Mouse (Mus musculus) brain, embryonic 14.5 days (tissue): Measurements from ENCODE around the gene Atp2a1. TPM values are rescaled to one million over a fixed set of nuclear protein-coding genes. Genes with fewer than 3 reads are reported as not detected.

Experiments used
- DNase-seq: peaks from one replicate; pipeline ENCODE4 v3.0.0-alpha.2; 2011; ENCODE audit warnings: low read depth
- CTCF ChIP-seq: fragments of 200-500 bp; IDR thresholded peaks from 2 replicates; pipeline ENCODE4 v1.5.1; 2012; ENCODE audit warnings: inconsistent platforms, mild to moderate bottlenecking, moderate library complexity, borderline replicate concordance; ENCODE audit not compliant: insufficient read depth, insufficient read length; ENCODE audit errors: extremely low read depth
- POLR2A ChIP-seq: fragments of 200-500 bp; IDR thresholded peaks from 2 replicates; pipeline ENCODE4 v1.6.1; 2012; ENCODE audit warnings: mild to moderate bottlenecking, inconsistent platforms, borderline replicate concordance; ENCODE audit not compliant: poor library complexity, insufficient read depth, insufficient read length, severe bottlenecking; ENCODE audit errors: extremely low read depth
- polyA plus RNA-seq: library from polyadenylated mRNA; depleted of rRNA; stranded (reverse); fragments of >200 nt; gene quantifications from 2 replicates; pipeline ENCODE4 v1.2.3, GENCODE M21; 2012

Atp2a1 gene
- polyA plus RNA-seq, 1 experiment, result 1.3 TPM

DNA sequence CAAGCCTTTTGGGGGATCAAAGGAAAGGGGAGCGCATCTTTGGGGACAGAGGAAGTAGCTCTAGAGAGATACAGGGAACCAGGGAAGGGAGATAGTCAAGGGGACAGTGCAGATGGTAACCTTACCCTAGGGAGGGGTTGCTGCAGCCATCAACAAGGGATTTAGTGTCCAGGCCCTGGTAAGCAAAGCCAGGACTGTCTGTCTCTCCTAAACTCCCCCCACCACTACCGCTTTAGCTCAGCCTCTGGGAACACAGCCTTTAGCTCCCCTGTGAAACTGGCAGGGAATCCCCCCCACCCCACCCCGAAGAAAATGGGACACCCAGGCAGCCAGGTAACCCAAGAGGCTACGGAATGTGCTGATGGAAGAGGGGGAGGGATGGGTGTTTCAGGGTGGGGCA is 639 bp upstream of the Atp2a1 start:
- TF ChIP-seq POLR2A (no peak), CTCF (no peak)
- DNase-seq, result no peak

DNA sequence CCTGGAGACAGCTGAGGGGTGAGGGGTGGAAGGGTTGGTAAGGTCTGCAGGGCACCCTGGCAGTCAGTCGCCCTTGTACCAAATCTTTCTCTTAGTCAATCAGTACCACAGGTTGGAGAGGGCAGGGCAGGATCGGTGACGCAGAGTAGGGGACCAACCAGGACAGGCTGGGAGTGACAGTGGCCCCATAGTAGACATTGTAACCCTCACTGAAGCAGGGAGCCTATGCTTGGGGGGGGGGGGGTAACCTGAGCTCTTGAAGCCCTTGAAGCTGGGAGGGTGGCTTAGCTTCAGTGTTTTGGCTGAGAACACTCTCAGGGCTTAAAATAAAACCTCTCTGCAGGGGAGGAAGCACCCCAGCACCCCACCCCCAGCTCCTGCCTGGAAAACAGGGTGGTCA is 1.3 kb downstream of the Atp2a1 start:
- DNase-seq, result no peak
- TF ChIP-seq POLR2A (no peak), CTCF (no peak)

DNA sequence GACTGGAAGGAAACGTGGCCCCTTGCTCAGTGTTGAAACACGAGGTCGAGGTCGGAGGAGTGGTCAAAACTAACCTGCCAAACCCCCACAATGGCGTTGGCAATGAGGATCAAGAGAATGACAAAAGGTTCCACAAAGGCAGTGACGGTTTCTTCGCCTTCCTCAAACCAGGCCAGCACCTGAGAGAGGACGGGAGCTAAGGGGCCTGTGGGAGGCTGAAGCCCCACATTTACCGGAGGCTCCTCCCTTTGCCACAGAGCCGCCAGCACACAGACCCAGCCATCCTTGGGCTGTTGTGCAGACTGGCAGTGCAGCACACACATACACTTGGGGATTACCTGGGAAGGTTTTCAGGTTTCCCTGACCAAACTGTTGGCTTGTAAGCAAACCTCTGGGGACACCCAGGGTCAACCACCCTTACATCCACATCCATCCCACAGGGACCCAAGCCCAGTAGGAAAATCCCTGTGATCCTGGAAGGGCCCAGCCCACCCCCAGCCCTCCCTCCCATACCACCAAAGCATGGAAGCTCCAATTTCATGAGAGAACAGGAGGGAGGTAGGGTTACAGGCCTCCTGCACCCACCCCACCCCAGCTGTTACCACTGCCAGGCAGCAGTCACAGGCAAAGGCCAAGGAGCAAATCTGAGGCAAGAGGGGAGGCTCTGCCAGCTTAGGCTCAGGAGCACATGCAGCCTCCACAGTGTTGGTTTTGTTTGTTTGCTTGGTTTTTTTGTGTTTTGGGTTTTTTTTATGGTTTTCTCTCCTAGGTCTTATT is 2.1 kb downstream of the Atp2a1 start:
- DNase-seq, result no peak

DNA sequence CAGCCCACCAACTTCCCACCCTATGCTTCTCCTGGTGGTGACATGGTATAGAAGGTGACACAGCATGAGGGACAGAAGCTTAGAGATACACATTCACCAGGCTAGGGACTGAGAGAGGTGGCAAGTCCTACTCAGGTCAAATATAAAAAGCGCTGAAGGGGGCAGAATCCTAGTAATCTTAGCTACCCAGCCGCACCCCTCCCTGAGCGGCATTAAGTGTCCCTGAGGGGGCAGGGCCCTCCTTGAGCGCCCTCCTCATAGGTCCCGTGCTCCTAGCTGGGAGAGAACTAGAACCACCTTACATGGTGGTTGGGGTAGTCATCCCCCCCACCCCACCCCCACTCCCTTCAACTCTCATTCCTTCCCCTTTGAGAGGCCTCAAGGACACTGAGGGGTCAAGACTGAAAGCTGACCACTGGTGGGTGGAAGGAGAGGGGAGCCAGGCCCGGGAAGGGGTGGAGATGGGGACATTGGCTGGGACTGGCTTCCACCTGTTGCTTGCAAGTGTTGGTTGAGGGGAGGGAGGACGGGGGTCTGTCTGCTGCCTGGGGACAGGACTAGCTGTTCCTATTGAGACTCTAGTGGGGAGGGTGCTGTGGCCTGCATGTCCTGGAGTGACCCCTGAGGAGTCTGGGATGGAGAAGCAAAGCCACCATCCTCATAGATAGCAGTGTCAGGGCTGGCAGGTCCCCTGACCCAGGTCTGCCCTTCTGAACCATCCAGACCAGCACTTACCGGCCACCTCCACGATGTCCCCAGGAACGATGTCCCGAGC is 3.9 kb downstream of the Atp2a1 start:
- TF ChIP-seq POLR2A (no peak), CTCF (no peak)
- no peak for DNase-seq

More for the DNA sequence above, 2.1 kb downstream of the Atp2a1 start:
- TF ChIP-seq CTCF (no peak), POLR2A (no peak)

DNA sequence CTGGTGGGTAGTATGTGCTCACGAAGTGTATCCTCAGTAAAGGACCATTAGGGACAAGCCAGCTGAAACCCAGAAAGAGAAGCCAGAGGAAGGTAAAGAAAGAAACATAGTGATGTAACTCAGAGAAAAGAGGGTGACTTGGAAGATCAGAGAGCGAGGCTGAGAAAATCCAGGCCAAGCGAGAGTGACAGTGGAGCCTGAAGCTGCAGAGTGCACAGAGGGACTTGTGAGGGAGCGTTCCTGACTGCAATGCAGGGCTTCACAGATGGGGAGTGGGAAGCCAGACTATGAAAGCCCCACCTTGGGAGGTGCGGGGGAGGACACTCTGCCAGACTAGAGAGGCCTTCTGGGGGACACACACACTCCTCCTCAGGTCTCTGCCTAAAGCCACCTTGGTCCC is 4.7 kb downstream of the Atp2a1 start:
- TF ChIP-seq CTCF, result no peak
- no peak for TF ChIP-seq POLR2A
- no peak for DNase-seq

DNA sequence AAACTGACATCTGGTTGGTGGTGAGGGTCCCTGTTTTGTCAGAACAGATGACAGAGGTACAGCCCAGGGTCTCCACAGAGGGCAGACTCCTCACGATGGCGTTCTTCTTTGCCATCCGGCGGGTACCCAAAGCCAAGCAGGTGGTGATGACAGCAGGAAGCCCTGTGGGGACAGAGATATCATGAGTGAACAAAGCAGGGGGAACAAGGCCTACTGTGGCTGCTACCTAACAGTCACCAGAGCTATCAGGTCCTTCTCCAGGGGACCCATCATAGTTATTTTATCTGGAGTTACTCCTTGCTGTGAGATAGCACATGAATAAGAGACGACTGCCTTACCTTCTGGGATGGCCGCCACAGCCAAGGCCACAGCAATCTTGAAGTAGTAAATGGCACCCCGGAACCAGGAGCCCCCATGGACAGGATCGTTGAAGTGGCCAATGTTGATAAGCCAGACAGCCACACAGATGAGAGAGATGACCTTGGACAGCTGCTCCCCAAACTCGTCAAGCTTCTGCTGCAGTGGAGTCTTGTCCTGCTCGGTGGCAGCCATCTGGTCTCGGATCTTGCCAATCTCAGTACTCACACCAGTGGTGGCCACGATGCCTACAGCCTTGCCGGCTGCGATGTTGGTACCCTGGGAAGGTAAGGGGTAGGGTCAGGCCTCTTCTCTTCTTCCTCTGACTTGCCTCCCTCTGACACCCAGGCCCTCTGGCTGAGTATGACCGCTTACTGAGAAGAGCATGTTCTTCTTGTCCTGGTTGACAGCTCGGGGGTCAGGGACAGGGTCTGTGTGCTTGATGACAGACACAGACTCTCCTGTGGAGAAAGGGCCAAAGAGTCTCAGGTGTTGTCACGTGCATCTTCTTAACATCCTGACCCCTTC is 6.3 kb downstream of the Atp2a1 start:
- no peak for TF ChIP-seq CTCF
- TF ChIP-seq POLR2A, result no peak
- no peak for DNase-seq

DNA sequence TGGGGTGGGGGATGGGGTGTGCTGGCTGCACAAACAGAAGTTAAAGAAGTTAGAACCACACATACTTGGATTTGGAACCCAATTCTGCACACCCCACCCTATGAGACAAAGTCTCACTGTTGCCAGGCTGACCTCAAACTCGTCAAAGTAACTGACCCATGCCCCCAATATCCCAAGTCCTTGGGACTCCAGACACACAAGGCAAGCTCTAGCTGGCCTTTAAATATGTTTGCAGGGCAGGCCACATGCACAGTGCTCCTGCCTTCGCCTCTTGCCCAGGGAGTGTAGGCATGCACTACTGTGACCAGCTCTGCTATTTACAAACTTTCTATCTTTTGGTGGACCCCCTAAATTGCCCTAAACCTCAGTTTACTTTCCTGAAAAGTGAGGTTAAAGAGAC is 7.7 kb downstream of the Atp2a1 start:
- TF ChIP-seq CTCF, result no peak
- DNase-seq, result no peak

DNA sequence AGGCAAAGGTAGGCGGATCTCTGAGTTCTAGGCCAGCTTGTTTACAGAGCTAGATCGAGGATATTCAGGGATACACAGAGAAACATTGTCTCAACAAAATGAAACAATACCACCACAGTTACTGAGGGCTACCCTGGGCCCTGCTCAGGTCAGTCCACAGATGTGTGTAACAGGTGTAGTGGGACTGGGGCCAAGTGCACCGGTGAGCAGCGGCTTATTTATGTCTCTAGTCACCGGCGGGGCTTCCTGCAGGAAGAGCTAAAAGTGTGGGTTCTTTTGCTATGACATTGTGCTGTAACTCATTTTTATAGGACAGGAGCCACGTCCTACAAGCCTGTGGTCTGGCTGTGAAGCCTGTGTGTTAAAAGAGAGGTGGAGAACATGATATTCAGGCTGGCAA is 9.0 kb downstream of the Atp2a1 start:
- DNase-seq, result no peak
- TF ChIP-seq POLR2A (no peak), CTCF (no peak)

DNA sequence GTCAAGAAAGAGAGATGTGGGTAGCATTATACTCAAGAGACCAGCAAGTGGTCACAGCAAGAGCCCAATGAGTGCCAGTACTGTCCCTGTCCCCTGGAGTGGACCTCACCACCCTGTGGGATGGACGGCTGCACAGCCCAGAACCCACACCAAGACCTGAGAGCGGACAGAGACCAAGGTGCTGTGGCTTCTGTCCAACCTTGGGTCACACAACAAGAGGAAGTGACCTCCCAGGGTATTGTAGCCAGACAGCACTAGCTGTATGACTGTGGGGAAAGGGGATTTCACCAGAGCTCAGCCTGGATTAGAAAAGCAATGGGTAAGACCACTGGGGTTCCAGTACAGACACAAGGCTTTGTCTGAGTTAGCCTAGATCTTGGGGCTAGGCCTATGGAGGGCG is 10.7 kb downstream of the Atp2a1 start:
- no peak for DNase-seq
- TF ChIP-seq CTCF, result no peak
- TF ChIP-seq POLR2A, result no peak

DNA sequence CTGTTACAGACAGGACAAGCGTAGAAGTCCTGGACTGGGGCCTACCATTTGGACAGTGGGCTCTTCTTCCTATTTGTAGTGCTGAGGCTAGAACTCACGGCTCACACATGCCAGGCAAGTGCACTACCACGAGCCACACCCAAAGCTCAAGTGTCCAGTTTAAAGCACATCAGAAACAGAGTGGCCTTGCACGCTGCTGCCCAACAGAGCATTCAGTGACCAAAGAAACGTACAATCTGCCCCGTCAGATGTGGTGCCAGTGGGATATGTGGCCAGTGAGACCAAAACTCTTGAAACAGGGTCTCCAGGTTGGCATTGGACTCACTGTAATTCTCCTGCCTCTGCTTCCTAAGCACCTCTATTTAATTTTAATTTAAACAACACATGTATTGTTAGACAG is 12.3 kb downstream of the Atp2a1 start:
- DNase-seq, result no peak

DNA sequence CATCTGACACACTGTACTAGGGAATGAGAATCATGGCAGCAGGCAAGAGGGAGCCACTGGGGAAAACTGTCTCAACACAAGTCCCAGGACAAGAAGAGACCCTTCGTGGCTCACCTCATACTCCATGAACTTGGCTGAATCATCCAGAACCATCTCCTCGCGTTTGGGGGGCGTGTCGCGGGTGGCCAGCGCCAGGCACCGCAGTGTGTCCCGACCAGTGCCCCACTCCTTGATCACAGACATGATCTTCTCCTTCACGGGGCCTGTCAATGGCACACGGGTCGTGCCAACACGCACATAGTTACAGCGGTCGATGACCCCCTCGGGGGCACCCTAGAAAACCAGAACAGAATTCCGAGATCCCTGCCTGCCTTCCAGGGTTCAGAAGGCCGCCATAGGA is 12.9 kb downstream of the Atp2a1 start:
- DNase-seq, result no peak
- no peak for TF ChIP-seq POLR2A
- TF ChIP-seq CTCF, result no peak

More for the DNA sequence above, 12.3 kb downstream of the Atp2a1 start:
- TF ChIP-seq CTCF (no peak), POLR2A (no peak)
